Mouse (Mus musculus): ENCODE results near the gene Slc6a13.

Slc6a13 gene

DNA sequence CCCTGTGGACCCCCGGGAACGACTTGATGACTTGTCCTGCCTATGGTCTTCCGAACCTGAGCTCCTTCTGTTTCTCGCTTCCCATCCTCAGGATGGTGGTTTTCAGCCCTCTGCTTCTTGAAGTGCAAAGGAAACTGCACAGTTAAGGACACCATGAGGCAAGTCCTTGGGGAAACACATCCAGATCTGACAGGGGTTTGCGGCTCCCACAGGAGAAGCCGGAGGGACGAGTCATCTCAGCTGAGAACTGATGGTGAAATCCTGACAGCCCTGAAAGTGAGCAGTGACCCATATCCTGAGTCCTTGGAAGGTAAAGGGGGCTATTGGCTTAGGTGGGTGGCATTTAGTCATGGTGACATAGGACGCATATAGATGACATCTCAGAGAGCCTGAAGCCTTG is 80.5 kb downstream of the Slc6a13 start:
- DNase-seq (ENCODE audit: low read depth) = no peak

DNA sequence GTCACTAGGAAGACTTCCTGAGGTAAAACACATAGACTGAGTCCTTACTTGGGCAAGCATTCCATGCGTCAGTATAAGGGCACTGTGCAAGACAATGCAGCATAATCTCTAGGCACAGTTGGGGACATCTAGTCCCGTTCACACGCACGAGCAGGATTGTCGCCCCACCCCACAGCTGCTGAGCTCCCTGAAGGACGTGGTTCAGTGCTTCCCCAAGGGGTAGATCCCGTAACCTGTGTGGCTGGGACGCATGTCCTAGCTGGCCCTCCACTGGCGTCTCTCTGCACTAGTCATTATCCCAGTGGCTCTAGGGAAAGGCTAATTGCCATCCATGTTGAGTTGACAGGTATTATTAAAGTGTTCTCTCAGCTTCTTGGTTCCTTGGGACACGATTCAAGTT is 82.0 kb downstream of the Slc6a13 start:
- DNase-seq (ENCODE audit: low read depth) = no peak

DNA sequence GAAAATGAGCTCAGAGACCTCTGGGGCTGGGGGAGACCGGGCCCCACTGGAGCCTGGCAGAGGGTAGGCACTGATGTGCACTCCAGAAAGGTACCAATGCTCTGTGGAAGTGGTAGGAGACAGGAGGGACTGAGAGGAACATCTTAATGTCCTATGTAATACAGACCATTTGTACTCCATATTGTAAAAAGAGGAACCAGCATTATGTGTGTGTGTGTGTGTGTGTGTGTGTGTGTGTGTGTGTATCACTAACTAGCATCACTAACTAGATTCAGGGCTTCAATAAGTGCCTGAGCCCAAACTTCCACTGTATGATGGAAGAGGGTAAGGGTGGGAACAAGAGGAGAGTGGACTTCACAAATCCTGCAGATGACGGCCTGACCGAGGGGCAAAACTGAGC is 85.4 kb downstream of the Slc6a13 start:
- no peak for DNase-seq (ENCODE audit: low read depth)
